Mouse (Mus musculus) lung, embryonic 16.5 days (tissue): ENCODE results near the gene Nab1. TPM values are rescaled to one million over a fixed set of nuclear protein-coding genes. Genes with fewer than 3 reads are reported as not detected.

Experiments used
- ATAC-seq: fragments of 200-750 bp; cut with Nextera tagmentation; 2 replicates; pipeline ENCODE4 v1.8.0; 2017; ENCODE audit warnings: low read depth, mild to moderate bottlenecking, moderate library complexity
- H3K27ac ChIP-seq: fragments of 300-500 bp; sonication (generic); 2 replicates; pipeline ENCODE4 v1.5.1; 2014; ENCODE audit warnings: mild to moderate bottlenecking, control low read depth, low read length
- H3K27me3 ChIP-seq: fragments of 300-500 bp; sonication (generic); 2 replicates; pipeline ENCODE4 v1.6.1; 2014; ENCODE audit warnings: low read depth, low read length, mixed read lengths; ENCODE audit not compliant: control insufficient read depth, insufficient read depth
- H3K36me3 ChIP-seq: fragments of 300-500 bp; sonication (generic); 2 replicates; pipeline ENCODE4 v1.6.1; 2014; ENCODE audit warnings: low read length; ENCODE audit not compliant: control insufficient read depth, insufficient read depth
- H3K4me1 ChIP-seq: fragments of 300-500 bp; sonication (generic); replicated peaks from 2 replicates; pipeline ENCODE4 v1.6.1; 2014; ENCODE audit warnings: low read length, mixed read lengths; ENCODE audit not compliant: control insufficient read depth, insufficient read depth
- H3K4me2 ChIP-seq: fragments of 300-500 bp; sonication (generic); 2 replicates; pipeline ENCODE4 v1.6.1; 2014; ENCODE audit warnings: low read depth, low read length, control low read depth
- H3K4me3 ChIP-seq: fragments of 300-500 bp; sonication (generic); 2 replicates; pipeline ENCODE4 v1.5.1; 2014; ENCODE audit warnings: mild to moderate bottlenecking, low read length, control low read depth
- H3K9ac ChIP-seq: fragments of 300-500 bp; sonication (generic); 2 replicates; pipeline ENCODE4 v1.6.1; 2014; ENCODE audit warnings: low read length, control low read depth
- H3K9me3 ChIP-seq: fragments of 300-500 bp; sonication (generic); 2 replicates; pipeline ENCODE4 v1.6.1; 2016; ENCODE audit warnings: low read length; ENCODE audit not compliant: control insufficient read depth
- WGBS: fragments of 180-500 bp; shearing (Covaris S2); extraction: QIAGEN DNeasy Blood & Tissue Kit; methylation state at CpG from one replicate; pipeline ENCODE4 v1.1.7; 2014; 5-methylcytosine and 5-hydroxymethylcytosine counted together
- polyA plus RNA-seq: library from polyadenylated mRNA; unstranded; fragments of >200 nt; fragmentation: Nextera tagmentation; extraction: Ambion mirVana; gene quantifications from 2 replicates; pipeline ENCODE4 v1.2.1, GENCODE M21; 2015

Nab1 gene
- polyA plus RNA-seq, 1 experiment from 2014 or later: 12.7 TPM

DNA sequence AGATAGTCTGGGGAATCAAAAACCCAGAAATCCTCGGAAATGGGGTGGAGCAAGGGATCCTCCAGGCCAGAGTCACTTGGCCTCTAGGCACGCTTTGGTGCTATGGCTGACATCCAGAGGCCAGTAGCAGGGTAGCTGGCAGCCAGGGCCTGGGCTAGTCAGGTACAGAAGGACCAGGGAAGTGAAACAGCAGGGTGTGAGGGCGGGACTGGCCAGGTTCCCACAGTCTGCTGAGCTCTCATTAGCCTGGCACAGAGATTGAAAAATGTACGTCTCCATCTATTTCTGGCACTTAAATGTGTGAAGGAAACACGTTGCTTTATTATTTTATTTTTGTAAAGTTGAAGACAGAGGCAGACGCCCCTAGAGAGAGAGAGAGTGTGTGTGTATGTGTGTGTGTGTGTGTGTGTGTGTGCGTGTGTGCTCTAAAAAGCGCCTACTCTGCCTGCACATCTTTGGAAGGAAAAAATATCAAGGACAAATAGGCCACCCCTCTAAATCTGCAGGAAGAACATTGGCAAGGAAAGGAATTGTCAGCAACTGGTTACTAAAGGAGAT, 21.0 kb upstream of the Nab1 start:
- H3K27me3 ChIP-seq: no peaks in the 10 kb centered on the region
- H3K4me2 ChIP-seq: no peak overlapping the region
- ATAC-seq: no peak
- H3K9ac ChIP-seq: no peak overlapping the region
- no peaks in the 10 kb centered on the region for H3K9me3 ChIP-seq
- H3K4me3 ChIP-seq: no peak overlapping the region
- H3K27ac ChIP-seq: no peak overlapping the region
- 68% methylated on average over 8 of the region's 8 CpGs for WGBS
- no peaks in the 10 kb centered on the region for H3K36me3 ChIP-seq
- H3K4me1 ChIP-seq: no peaks in the 10 kb centered on the region

DNA sequence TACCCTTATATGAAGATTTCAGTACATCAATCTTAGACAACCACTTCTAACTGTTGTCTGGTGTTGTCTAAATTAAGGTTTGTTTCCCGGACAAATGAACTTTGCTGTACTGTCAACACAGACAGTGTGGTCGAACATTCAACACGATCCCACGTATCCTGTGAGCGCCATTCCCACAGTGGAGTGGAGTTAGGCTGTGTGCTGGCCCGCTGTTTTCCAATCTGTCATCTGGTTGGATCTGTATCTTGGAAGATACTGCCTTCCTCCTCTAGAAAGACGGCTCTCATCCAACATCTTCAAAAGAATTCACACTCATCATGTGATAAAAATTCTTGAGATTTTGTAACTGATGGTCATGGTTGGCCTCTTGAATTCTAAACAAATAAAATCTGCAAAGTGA, 19.7 kb upstream of the Nab1 start:
- no peak overlapping the region for H3K27ac ChIP-seq
- no peak overlapping the region for H3K4me3 ChIP-seq
- 60% methylated on average over 7 of the region's 7 CpGs for WGBS
- no peaks in the 10 kb centered on the region for H3K4me1 ChIP-seq
- no peaks in the 10 kb centered on the region for H3K36me3 ChIP-seq
- H3K9me3 ChIP-seq: no peaks in the 10 kb centered on the region
- H3K27me3 ChIP-seq: no peaks in the 10 kb centered on the region
- no peak overlapping the region for H3K4me2 ChIP-seq
- no peak overlapping the region for H3K9ac ChIP-seq
- no peak for ATAC-seq

DNA sequence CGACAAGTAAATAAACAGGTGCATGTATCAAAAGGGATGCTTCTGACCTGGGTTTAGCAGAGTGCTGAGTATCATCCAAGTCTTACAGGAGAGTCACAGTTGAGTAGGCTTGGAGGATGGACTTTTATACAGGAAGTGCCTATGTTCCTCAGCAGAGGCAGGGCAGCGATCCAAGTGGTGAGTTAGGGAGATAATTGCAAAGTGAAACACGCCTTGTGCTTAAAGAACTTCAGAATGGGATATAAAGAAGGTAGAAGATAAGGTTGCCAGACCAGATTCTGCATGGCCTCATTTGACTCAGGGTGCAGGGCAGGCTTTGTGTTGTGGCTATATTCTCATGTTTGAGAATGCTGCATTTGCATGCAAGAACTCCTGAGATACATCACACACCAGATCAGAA, 14.8 kb upstream of the Nab1 start:
- ATAC-seq: no peak
- no peak overlapping the region for H3K9ac ChIP-seq
- H3K36me3 ChIP-seq: no peaks in the 10 kb centered on the region
- H3K4me1 ChIP-seq: no peaks in the 10 kb centered on the region
- H3K4me2 ChIP-seq: no peak overlapping the region
- no peak overlapping the region for H3K27ac ChIP-seq
- no peak overlapping the region for H3K4me3 ChIP-seq
- H3K27me3 ChIP-seq: no peaks in the 10 kb centered on the region
- WGBS: 71% methylated on average over 3 of the region's 3 CpGs
- H3K9me3 ChIP-seq: no peaks in the 10 kb centered on the region

DNA sequence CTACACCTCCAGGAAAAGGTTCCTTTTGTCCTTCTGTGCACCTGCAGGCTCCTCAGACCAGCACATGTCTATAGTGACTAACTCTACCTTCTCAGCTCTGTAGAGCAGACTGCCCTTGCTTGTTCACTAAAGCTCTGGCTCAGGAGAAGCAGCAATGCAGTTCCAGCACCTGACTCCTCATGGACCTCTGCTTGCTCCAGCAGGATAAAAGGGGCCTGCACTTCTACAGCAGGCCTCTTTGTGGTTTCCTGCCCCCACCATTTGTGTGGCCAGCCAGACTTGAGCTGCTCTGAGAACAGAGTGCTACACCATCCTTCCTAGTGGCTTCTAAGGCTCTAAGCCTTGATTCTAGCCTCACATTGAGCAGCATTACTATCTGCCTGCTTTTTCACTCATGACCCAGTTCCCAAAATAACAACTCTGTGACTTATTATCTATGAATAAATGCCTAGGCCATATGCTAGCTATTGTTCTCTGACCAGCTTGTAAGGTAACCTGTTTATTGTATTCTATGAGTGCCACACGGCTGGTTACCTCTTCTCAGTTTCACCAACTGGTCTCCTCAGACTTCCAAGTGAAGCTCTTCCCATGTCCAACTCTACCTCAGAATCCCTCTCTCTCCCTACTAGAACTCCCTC, 11.4 kb upstream of the Nab1 start:
- Histone ChIP-seq H3K27me3 (no peaks in the 10 kb centered on the region), H3K36me3 (no peaks in the 10 kb centered on the region), H3K9me3 (no peaks in the 10 kb centered on the region), H3K4me1 (no peaks in the 10 kb centered on the region), H3K4me2 (no peak overlapping the region), H3K27ac (no peak overlapping the region), H3K4me3 (no peak overlapping the region), H3K9ac (no peak overlapping the region)
- 78% methylated on average over 1 of the region's 1 CpGs for WGBS
- ATAC-seq: no peak

DNA sequence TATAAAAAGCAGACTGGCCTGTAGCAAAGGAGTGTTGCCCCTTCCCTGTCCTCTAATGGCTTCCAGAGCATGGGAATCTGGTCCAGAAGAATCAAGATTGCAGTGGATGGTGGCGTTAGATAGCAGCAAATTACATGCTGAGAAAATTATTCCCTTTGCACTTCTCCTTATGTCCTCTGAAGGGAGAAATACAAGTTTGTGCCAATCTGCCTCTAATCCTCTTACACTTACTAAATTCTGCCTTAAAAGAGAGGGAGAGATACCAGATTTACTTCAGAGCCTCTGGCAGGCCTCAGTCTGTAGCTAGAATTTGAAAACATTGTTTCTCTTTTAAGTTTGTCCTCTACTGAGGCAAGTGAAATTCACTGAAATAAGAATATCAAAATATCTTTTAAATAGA, 5.7 kb upstream of the Nab1 start:
- Histone ChIP-seq H3K4me2 (no peak overlapping the region), H3K4me3 (no peak overlapping the region), H3K27ac (no peak overlapping the region), H3K27me3 (no peaks in the 10 kb centered on the region), H3K9me3 (no peaks in the 10 kb centered on the region), H3K36me3 (no peaks in the 10 kb centered on the region), H3K4me1 (peaks cover 4% of the 10 kb centered on the region), H3K9ac (no peak overlapping the region)
- ATAC-seq: no peak
- WGBS: 62% methylated on average over 1 of the region's 1 CpGs

DNA sequence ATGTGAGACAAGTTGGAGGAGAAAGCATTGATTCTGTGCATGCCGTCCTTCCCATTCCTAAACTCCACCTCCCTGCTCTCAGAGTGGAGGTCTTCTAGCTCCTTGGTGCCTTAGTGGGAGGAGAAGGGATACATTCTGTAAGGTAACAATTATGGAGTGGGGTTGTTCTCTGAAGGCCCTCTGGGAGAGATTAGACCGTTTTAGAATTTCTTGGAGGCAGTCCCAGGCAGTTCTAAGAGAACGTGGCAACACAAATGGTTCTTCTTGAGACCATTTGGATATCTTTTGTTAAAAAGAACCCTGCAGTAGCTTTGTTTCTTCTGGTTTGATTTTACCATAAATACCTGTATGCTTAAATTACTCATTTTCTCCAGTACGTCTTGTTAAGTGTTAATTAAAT, 1.8 kb upstream of the Nab1 start:
- Histone ChIP-seq H3K4me1 (peaks cover 7% of the 10 kb centered on the region), H3K9ac (no peak overlapping the region), H3K4me3 (no peak overlapping the region), H3K9me3 (no peaks in the 10 kb centered on the region), H3K4me2 (no peak overlapping the region), H3K27ac (peak overlapping the region; percentile 28; the same call in 1 of the 2 replicates), H3K27me3 (no peaks in the 10 kb centered on the region), H3K36me3 (no peaks in the 10 kb centered on the region)
- no peak for ATAC-seq
- 47% methylated on average over 4 of the region's 4 CpGs for WGBS

DNA sequence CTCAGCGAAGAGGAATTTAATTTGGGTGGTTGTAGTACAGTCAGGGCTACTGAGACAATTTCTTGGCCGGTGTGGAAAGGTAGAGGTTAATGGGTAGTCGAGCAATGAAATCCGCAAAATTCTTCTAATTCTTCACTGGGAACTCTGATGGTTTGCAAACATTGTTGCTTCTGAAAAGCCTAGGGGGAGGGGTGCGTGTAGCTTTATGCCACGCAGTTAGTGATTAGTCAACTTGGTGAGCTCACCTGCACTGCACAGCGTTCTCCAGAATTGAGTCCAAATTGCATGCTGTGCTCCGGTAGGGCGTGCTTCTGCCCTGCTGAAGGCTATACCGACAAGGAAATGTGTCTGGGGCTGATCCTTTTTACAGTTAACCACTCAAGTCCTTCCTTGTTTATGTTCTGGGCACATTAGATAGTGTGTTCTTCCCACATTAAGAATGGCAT, 1.2 kb upstream of the Nab1 start:
- WGBS: 31% methylated on average over 10 of the region's 10 CpGs
- Histone ChIP-seq H3K4me3 (no peak overlapping the region), H3K27ac (peak overlapping the region; percentile 28; the same call in 1 of the 2 replicates), H3K4me2 (no peak overlapping the region), H3K9me3 (no peaks in the 10 kb centered on the region), H3K4me1 (peaks cover 7% of the 10 kb centered on the region), H3K9ac (no peak overlapping the region), H3K36me3 (no peaks in the 10 kb centered on the region), H3K27me3 (no peaks in the 10 kb centered on the region)
- peak; percentile 35; the same call in 1 of the 2 replicates for ATAC-seq

DNA sequence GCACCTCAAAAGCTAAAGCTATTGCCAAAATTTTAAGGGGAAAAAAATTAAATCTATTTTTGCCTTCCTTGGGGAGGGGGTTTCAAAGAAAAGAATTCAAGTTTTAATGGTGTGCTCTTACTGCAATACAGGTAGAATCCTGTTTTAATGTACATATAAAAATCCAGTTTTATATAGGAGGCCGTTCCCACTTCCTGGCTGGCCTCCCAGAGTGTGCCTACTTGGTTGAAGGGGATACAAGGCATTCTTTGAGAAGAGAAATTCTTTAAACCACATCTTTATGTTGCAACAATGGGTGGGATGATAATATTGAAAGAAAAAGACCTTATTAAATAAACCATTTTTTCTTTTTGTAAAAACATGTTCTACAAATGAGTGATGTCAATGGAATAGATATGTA, 611 bp upstream of the Nab1 start:
- Histone ChIP-seq H3K4me1 (peaks cover 7% of the 10 kb centered on the region), H3K27ac (peak overlapping the region; percentile 94), H3K36me3 (no peaks in the 10 kb centered on the region), H3K9ac (no peak overlapping the region; the same call in 1 of the 2 replicates), H3K4me3 (peak overlapping the region; percentile 86), H3K4me2 (peak overlapping the region; percentile 90), H3K27me3 (no peaks in the 10 kb centered on the region), H3K9me3 (no peaks in the 10 kb centered on the region)
- peak; percentile 40; the same call in 1 of the 2 replicates for ATAC-seq
- WGBS: 30% methylated on average over 1 of the region's 1 CpGs

DNA sequence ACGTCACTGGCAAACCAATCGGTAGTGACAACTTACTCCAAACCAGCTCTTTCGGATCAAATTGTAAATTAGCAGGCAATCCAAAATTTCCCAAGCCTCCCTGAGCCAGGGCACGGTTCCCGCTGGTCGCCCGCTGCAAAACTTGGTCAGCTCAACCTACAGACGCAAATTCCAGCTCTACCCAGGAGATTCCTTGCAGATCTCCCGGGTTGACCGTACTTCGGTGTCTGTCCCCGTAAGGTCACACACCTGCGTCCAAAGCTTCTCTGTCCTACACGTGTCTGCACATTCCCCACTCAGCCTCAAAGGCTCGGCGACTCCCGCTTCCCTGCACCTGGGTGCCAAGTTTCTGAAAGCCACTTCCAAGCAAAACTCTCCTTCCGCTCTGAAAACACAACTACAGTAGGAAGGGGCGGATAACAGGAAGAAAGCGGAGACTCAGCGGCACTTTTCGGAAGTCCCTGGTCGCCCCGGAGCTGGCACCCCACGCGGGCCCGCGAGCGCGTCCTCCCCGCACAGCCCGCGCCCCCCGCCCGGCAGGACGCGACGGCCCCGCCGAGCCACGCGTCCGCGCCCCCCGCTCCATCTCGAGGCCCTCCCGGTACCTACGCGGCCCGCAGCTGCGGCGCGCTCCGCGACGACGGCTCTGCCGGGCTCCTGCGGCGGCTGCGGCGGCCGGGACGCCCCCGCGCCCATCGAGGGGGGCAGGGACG, 722 bp downstream of the Nab1 start:
- Histone ChIP-seq H3K36me3 (no peaks in the 10 kb centered on the region), H3K9me3 (no peaks in the 10 kb centered on the region), H3K9ac (peak overlapping the region; percentile 94), H3K4me1 (peaks cover 15% of the 10 kb centered on the region), H3K4me2 (peak overlapping the region; percentile 90), H3K27ac (peak overlapping the region; percentile 94), H3K27me3 (no peaks in the 10 kb centered on the region), H3K4me3 (peak overlapping the region; percentile 86)
- WGBS: under 1% methylated on average over 42 of the region's 68 CpGs
- ATAC-seq: peak; percentile 62
